Mouse (Mus musculus): Measurements from ENCODE around the gene Mapk1ip1.

The Mapk1ip1 gene

GRCm38 (mm10) chr7:138845544-138846391, at the start of gene Mapk1ip1, which contains the start of gene Ppp2r2d:
TSS of gene Mapk1ip1 (minus strand) at chr7:138846273.
TSS of gene Ppp2r2d (plus strand) at chr7:138846079.
- DNase-seq (ENCODE audit: low spot score), result peak; percentile 94

- DNase-seq (ENCODE audit: low spot score), result no peak
Observed at GRCm38 (mm10) chr7:138885365-138886289, 39.6 kb upstream of the Mapk1ip1 start.

GRCm38 (mm10) chr7:138883724-138884123, 37.7 kb upstream of the Mapk1ip1 start:
- DNase-seq (ENCODE audit: low spot score), result no peak

GRCm38 (mm10) chr7:138875031-138875430, 29.0 kb upstream of the Mapk1ip1 start:
- DNase-seq (ENCODE audit: low spot score), result no peak

DNA sequence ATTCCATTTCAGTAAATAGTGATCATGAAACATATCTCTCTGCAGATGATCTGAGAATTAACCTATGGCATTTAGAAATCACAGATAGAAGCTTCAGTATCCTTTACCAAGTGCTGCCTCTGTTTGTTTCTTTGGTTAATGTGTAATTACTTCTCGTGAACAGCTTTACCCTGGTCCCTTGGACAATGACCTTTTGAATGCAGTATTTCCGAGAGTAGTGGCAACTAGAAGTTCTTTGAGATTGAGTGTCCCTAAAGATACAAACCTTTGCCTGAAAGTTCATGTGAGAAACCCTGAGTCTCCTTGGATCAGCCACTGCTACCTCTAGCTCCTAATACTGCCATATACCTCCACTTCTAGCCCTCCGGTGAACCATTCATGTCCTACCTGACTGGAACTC, 26.9 kb upstream of the Mapk1ip1 start:
- no peak for DNase-seq (ENCODE audit: low spot score)

DNA sequence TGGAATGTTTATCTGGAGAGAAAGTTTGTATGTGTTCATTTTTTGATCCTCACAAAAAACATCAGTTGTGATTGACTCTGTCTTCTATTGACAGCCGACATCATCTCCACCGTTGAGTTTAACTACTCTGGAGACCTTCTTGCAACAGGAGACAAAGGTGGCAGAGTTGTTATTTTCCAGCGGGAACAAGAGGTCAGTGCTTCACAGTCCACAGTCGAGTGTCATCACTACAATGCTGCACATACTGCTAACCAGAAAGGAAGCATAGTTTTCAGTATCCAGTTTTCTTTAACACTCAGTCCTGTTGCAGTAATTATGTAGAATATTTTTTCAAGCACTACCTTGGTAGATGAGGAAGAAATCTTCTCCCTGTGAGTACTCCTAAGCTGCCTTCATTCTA, 22.2 kb upstream of the Mapk1ip1 start:
- DNase-seq (ENCODE audit: low spot score), result no peak

DNA sequence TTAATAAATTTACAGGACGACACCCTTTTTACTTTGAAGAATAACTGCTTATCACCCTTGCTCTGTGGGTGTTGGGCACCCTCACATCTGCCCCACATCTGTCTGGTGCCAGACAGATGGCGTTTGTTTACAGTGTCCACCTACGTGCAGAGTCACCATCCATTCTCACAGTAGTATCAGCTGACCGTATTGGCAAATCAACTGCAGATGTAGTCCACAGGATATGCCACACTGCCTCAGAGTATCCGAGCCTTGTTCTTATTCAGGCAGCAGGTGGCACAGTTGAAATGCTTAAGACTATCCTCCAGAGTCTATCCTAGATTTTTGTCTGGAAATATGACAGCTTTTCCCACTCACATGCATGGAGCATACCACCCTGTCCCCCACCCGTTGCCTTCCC, 21.2 kb upstream of the Mapk1ip1 start:
- no peak for DNase-seq (ENCODE audit: low spot score)

GRCm38 (mm10) chr7:138864776-138865175, 18.7 kb upstream of the Mapk1ip1 start:
- no peak for DNase-seq (ENCODE audit: low spot score)

DNA sequence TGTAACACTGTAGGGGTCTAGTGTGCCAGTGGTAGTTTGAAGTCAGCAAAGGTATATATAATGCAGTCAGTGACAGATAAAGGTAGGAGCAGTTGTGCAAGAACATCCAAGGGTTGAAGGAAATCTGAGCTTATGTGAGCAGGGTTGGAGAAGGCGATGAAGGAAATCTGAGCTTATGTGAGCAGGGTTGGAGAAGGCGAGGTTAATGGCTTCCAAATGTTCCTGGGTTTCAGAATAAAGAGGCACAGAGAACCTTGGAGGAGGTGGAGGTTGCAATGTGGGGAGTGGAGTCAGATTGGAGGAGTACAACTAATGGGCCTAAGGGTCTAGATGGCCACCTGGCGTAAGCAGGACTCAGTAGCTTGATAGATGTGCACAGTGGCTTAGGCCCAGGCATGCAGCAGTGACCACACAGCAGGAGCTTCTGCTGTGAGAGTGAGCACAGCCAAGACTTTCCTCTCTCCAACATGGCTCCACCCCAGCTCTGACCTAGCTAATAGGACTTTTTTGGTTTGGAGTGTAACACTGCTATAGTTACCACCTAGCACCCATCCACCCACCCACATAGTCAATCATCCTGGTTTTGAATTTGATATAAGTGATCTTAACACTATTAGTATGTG, 18.0 kb upstream of the Mapk1ip1 start:
- DNase-seq (ENCODE audit: low spot score), result no peak

GRCm38 (mm10) chr7:138856670-138857069, 10.6 kb upstream of the Mapk1ip1 start:
- DNase-seq (ENCODE audit: low spot score), result no peak

DNA sequence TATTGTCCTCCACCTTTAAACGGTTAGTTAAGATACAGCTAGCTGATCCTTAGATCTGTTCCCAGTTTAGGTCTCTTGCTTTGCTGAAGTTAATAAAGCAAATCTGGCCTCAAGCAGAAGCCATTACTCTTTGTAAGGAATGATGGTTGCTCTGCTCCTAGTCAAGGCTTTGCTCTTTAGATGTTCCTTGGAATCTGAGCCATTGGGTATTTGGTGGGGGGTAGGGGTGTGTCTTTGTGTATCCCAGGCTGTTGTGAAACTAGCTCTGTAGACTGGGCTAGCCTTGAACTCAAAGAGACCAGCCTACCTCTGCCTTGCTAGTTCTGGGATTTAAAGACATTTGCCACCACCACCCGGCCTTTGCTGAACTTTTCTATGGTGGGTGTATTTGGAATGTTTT, 8.1 kb upstream of the Mapk1ip1 start:
- DNase-seq (ENCODE audit: low spot score), result no peak

- no peak for DNase-seq (ENCODE audit: low spot score)
Observed at GRCm38 (mm10) chr7:138853417-138854031, 7.5 kb upstream of the Mapk1ip1 start.

GRCm38 (mm10) chr7:138850083-138850482, 4.0 kb upstream of the Mapk1ip1 start:
- DNase-seq (ENCODE audit: low spot score), result no peak

DNA sequence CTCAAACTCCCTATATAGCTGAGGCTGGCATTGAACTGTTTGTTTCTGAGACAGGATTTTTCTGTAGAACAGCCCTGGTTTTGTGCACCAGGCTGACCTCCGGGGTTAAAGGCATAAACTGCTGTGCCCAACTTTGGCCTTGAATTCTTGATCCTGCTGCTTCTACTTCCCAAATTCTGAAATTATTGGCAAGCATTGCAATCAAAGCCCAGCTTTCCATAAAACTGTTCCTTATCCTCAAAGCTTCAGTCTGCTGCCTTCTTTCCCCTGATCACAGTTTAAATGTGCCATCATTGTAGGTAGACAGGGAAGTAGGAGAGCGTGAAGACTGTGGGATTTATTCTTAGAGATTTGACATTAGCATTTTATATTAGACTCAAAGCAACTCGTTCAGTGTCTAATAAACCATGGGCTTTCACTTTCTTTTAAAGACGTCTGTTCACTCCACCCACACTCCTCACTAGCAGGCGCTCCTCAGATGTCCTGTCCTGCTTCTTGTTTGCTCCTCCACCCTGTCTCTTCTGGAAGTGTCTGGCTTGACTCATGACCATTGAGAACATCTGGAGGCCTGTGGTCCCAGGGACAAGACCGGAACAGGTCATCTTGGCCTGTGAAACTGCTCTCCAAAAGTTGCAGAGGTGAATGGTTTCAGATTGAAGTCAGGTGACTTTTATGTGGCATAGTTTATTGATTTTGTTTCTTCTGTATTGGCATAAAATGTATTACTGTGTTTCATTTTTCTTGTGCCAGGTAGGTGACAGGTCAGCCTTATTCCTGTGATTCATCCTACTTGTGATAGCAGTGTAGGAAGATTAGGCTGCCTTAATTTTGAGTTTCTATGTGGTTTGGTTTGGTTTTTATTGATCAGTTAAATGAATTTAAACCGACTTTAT, 2.2 kb upstream of the Mapk1ip1 start:
- no peak for DNase-seq (ENCODE audit: low spot score)

- DNase-seq (ENCODE audit: low spot score), result no peak
Observed at GRCm38 (mm10) chr7:138847316-138848027, 1.4 kb upstream of the Mapk1ip1 start.

- DNase-seq (ENCODE audit: low spot score), result no peak
Observed at GRCm38 (mm10) chr7:138846502-138846991, 474 bp upstream of the Mapk1ip1 start.

GRCm38 (mm10) chr7:138845111-138845510, 962 bp downstream of the Mapk1ip1 start:
- DNase-seq (ENCODE audit: low spot score), result no peak

DNA sequence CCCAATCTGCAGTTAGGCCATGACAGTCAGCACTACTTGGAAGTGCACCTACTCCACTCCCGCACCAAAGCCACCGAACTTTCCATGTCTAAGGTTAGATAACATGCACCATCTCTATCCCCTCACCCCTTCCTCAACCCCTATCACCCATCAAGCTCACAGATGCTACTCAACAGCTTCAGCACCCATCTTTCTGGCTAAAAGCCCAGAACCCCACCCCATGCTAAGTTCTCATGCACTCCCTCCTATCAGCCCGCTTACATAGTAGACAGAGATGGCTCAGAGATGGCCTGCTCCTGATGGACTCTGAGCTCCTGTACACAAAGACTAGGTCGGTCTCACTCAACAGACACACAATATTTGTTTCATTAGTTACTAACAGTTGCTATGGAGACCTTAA, 2.7 kb downstream of the Mapk1ip1 start:
- DNase-seq (ENCODE audit: low spot score), result no peak

- DNase-seq (ENCODE audit: low spot score), result no peak
Observed at GRCm38 (mm10) chr7:138841436-138842151, 4.5 kb downstream of the Mapk1ip1 start.

Data from ovary, postnatal 14 days (tissue).